Mouse (Mus musculus) B cell, adult 2 months (primary cell): ENCODE data around the gene Syne3.

ENCODE experiments used
- DNase-seq, 2 experiments: peaks; one replicate each; pipeline ENCODE4 v3.0.0; 2022

The Syne3 gene

GRCm38 (mm10) chr12:105025271-105025946 lies 15.8 kb upstream of the Syne3 start:
- DNase-seq: peak; percentile 83 to 85

GRCm38 (mm10) chr12:105022776-105023175 lies 13.2 kb upstream of the Syne3 start:
- no peak for DNase-seq

GRCm38 (mm10) chr12:105022141-105022540 lies 12.5 kb upstream of the Syne3 start:
- no peak for DNase-seq

- DNase-seq: no peak
Measured at GRCm38 (mm10) chr12:105021441-105022069, 11.9 kb upstream of the Syne3 start.

GRCm38 (mm10) chr12:105019359-105020219 lies 10.0 kb upstream of the Syne3 start:
- no peak for DNase-seq

- no peak for DNase-seq
Measured at GRCm38 (mm10) chr12:105016639-105017038, 7.0 kb upstream of the Syne3 start.

- no peak for DNase-seq
Measured at GRCm38 (mm10) chr12:105016199-105016598, 6.6 kb upstream of the Syne3 start.

- peak; percentile 78 for DNase-seq
Measured at GRCm38 (mm10) chr12:105013065-105013464, 3.5 kb upstream of the Syne3 start.

- no peak for DNase-seq
Measured at GRCm38 (mm10) chr12:105012314-105012713, 2.7 kb upstream of the Syne3 start.

- no peak for DNase-seq
Measured at GRCm38 (mm10) chr12:105011589-105011988, 2.0 kb upstream of the Syne3 start.

GRCm38 (mm10) chr12:105010213-105010790 lies 693 bp upstream of the Syne3 start:
- no peak for DNase-seq

- DNase-seq: peak; percentile 70 to 74
Measured at GRCm38 (mm10) chr12:105008752-105009178, 844 bp downstream of the Syne3 start.

GRCm38 (mm10) chr12:105008150-105008549 lies 1.5 kb downstream of the Syne3 start:
- no peak for DNase-seq

- DNase-seq: no peak
Measured at GRCm38 (mm10) chr12:105005715-105005972, 4.0 kb downstream of the Syne3 start.

GRCm38 (mm10) chr12:105004956-105005714 lies 4.5 kb downstream of the Syne3 start:
- no peak for DNase-seq

- DNase-seq: no peak
Measured at GRCm38 (mm10) chr12:105003715-105004114, 5.9 kb downstream of the Syne3 start.

- DNase-seq: no peak
Measured at GRCm38 (mm10) chr12:105003158-105003557, 6.5 kb downstream of the Syne3 start.

- no peak for DNase-seq
Measured at GRCm38 (mm10) chr12:105002340-105003132, 7.1 kb downstream of the Syne3 start.

GRCm38 (mm10) chr12:105001317-105001716 lies 8.3 kb downstream of the Syne3 start:
- DNase-seq: no peak

- DNase-seq: no peak
Measured at GRCm38 (mm10) chr12:105000487-105001283, 8.9 kb downstream of the Syne3 start.

- no peak for DNase-seq
Measured at GRCm38 (mm10) chr12:104999171-104999570, 10.4 kb downstream of the Syne3 start.
